Mouse (Mus musculus): ENCODE results near the gene Clcnkb.

Clcnkb gene

GRCm38 (mm10) chr4:141404518-141405313, 11.1 kb downstream of the Clcnkb start:
- peak; percentile 81 for DNase-seq

- DNase-seq, result no peak
Observed at GRCm38 (mm10) chr4:141400171-141400570, 15.6 kb downstream of the Clcnkb start.

GRCm38 (mm10) chr4:141398545-141398944, 17.3 kb downstream of the Clcnkb start, which contains the start of gene Clcnka:
Gene Clcnka (minus strand): TSS chr4:141398724.
- no peak for DNase-seq

GRCm38 (mm10) chr4:141397861-141398260, 18.0 kb downstream of the Clcnkb start:
- no peak for DNase-seq

- peak; percentile 42 for DNase-seq
Observed at GRCm38 (mm10) chr4:141394751-141395150, 21.1 kb downstream of the Clcnkb start.

GRCm38 (mm10) chr4:141391293-141391692, 24.5 kb downstream of the Clcnkb start:
- DNase-seq, result no peak

GRCm38 (mm10) chr4:141389366-141390150, 26.3 kb downstream of the Clcnkb start:
- no peak for DNase-seq

GRCm38 (mm10) chr4:141387933-141388332, 27.9 kb downstream of the Clcnkb start:
- DNase-seq, result no peak

GRCm38 (mm10) chr4:141387093-141387784, 28.6 kb downstream of the Clcnkb start:
- peak; percentile 83 for DNase-seq

GRCm38 (mm10) chr4:141386150-141386549, 29.7 kb downstream of the Clcnkb start:
- no peak for DNase-seq

- peak; percentile 85 for DNase-seq
Observed at GRCm38 (mm10) chr4:141385275-141385674, 30.5 kb downstream of the Clcnkb start.

- DNase-seq, result peak; percentile 74
Observed at GRCm38 (mm10) chr4:141382406-141382805, 33.4 kb downstream of the Clcnkb start.

GRCm38 (mm10) chr4:141379674-141380073, 36.1 kb downstream of the Clcnkb start:
- no peak for DNase-seq

- DNase-seq, result no peak
Observed at GRCm38 (mm10) chr4:141372426-141372825, 43.4 kb downstream of the Clcnkb start.

GRCm38 (mm10) chr4:141367997-141368791, 47.6 kb downstream of the Clcnkb start, which contains the start of gene Fam131c:
Gene Fam131c (plus strand): TSS chr4:141368220.
- DNase-seq, result peak; percentile 58

- DNase-seq, result no peak
Observed at GRCm38 (mm10) chr4:141365876-141366275, 49.9 kb downstream of the Clcnkb start.

- DNase-seq, result no peak
Observed at GRCm38 (mm10) chr4:141365126-141365525, 50.7 kb downstream of the Clcnkb start.

GRCm38 (mm10) chr4:141362937-141363548, 52.8 kb downstream of the Clcnkb start:
- peak; percentile 87 for DNase-seq

- DNase-seq, result peak; percentile 70
Observed at GRCm38 (mm10) chr4:141360846-141361245, 55.0 kb downstream of the Clcnkb start.

- DNase-seq, result no peak
Observed at GRCm38 (mm10) chr4:141359222-141359621, 56.6 kb downstream of the Clcnkb start.

GRCm38 (mm10) chr4:141357811-141358210, 58.0 kb downstream of the Clcnkb start:
- DNase-seq, result no peak

Measured in embryo, embryonic 11 days (tissue).